Mouse (Mus musculus) intestine, postnatal 0 days (tissue): ENCODE measurements around the gene Gm26897. TPM values are rescaled to one million over a fixed set of nuclear protein-coding genes. Genes with fewer than 3 reads are reported as not detected.

ENCODE experiments used
- ATAC-seq: fragments of 200-750 bp; cut with Nextera tagmentation; 2 replicates; pipeline ENCODE4 v1.8.0; 2017; ENCODE audit warnings: mild to moderate bottlenecking, moderate TSS enrichment, moderate library complexity
- H3K27ac ChIP-seq: fragments of 300-500 bp; sonication (generic); 2 replicates; pipeline ENCODE4 v1.5.1; 2014; ENCODE audit warnings: mild to moderate bottlenecking, low read depth, low read length, moderate library complexity
- H3K27me3 ChIP-seq: fragments of 300-500 bp; sonication (generic); replicated peaks from 2 replicates; pipeline ENCODE4 v1.6.1; 2014; ENCODE audit warnings: low read length, mixed read lengths; ENCODE audit not compliant: control insufficient read depth, insufficient read depth
- H3K36me3 ChIP-seq: fragments of 300-500 bp; sonication (generic); 2 replicates; pipeline ENCODE4 v1.6.1; 2014; ENCODE audit warnings: mild to moderate bottlenecking, moderate library complexity; ENCODE audit not compliant: control insufficient read depth, insufficient read depth
- H3K4me1 ChIP-seq: fragments of 300-500 bp; sonication (generic); replicated peaks from 2 replicates; pipeline ENCODE4 v1.6.1; 2014; ENCODE audit warnings: antibody characterized with exemption, low read length, mixed read lengths; ENCODE audit not compliant: control insufficient read depth, insufficient read depth
- H3K4me2 ChIP-seq: fragments of 300-500 bp; sonication (generic); replicated peaks from 2 replicates; pipeline ENCODE4 v1.6.1; 2014; ENCODE audit warnings: low read depth, mild to moderate bottlenecking, moderate library complexity
- H3K4me3 ChIP-seq: fragments of 300-500 bp; sonication (generic); 2 replicates; pipeline ENCODE4 v1.5.1; 2014; ENCODE audit warnings: low read depth, low read length
- H3K9ac ChIP-seq: fragments of 300-500 bp; sonication (generic); 2 replicates; pipeline ENCODE4 v1.6.1; 2014; ENCODE audit warnings: mild to moderate bottlenecking, low read depth, low read length
- H3K9me3 ChIP-seq: fragments of 300-500 bp; sonication (generic); 2 replicates; pipeline ENCODE4 v1.6.1; 2016; ENCODE audit warnings: mixed run types; ENCODE audit not compliant: control insufficient read depth
- CTCF ChIP-seq: sonication (generic); IDR thresholded peaks from 2 replicates; pipeline ENCODE4 v1.5.1; 2016; ENCODE audit warnings: low read depth, mild to moderate bottlenecking, control low read depth, antibody characterized with exemption, moderate library complexity
- WGBS: fragments of 180-500 bp; shearing (Covaris S2); extraction: QIAGEN DNeasy Blood & Tissue Kit; methylation state at CpG from one replicate; pipeline ENCODE4 v1.1.7; 2014; 5-methylcytosine and 5-hydroxymethylcytosine counted together
- polyA plus RNA-seq: library from polyadenylated mRNA; unstranded; fragments of >200 nt; fragmentation: Nextera tagmentation; extraction: Ambion mirVana; gene quantifications from 2 replicates; pipeline ENCODE4 v1.2.1, GENCODE M21; 2015

Gm26897 gene
- polyA plus RNA-seq, 1 experiment from 2014 or later, result not detected

- no peaks in the 10 kb centered on the region for H3K27me3 ChIP-seq
- 77% methylated on average over 7 of the region's 7 CpGs for WGBS
- ATAC-seq, result no peak
- no peak overlapping the region for H3K27ac ChIP-seq
- no peak overlapping the region for H3K4me3 ChIP-seq
- H3K36me3 ChIP-seq, result no peaks in the 10 kb centered on the region
- H3K4me2 ChIP-seq, result no peak overlapping the region
- TF ChIP-seq CTCF, result no peak
- H3K9me3 ChIP-seq, result no peaks in the 10 kb centered on the region
- H3K9ac ChIP-seq, result no peak overlapping the region
- no peaks in the 10 kb centered on the region for H3K4me1 ChIP-seq
Measured at GRCm38 (mm10) chr5:111703586-111703985, 30.1 kb upstream of the Gm26897 start.

- TF ChIP-seq CTCF, result no peak
- no peaks in the 10 kb centered on the region for H3K27me3 ChIP-seq
- H3K4me2 ChIP-seq, result no peak overlapping the region
- no peak overlapping the region for H3K4me3 ChIP-seq
- H3K36me3 ChIP-seq, result no peaks in the 10 kb centered on the region
- ATAC-seq, result no peak
- H3K27ac ChIP-seq, result no peak overlapping the region
- 76% methylated on average over 11 of the region's 11 CpGs for WGBS
- H3K9ac ChIP-seq, result no peak overlapping the region
- no peaks in the 10 kb centered on the region for H3K4me1 ChIP-seq
- no peaks in the 10 kb centered on the region for H3K9me3 ChIP-seq
Measured at GRCm38 (mm10) chr5:111704326-111704725, 29.4 kb upstream of the Gm26897 start.

GRCm38 (mm10) chr5:111709195-111709901 lies 24.4 kb upstream of the Gm26897 start:
- no peak for TF ChIP-seq CTCF
- no peaks in the 10 kb centered on the region for H3K4me1 ChIP-seq
- ATAC-seq, result no peak
- no peak overlapping the region for H3K9ac ChIP-seq
- no peaks in the 10 kb centered on the region for H3K27me3 ChIP-seq
- no peak overlapping the region for H3K4me2 ChIP-seq
- no peak overlapping the region for H3K27ac ChIP-seq
- H3K36me3 ChIP-seq, result no peaks in the 10 kb centered on the region
- H3K9me3 ChIP-seq, result 0 out of 2 replicates have a peak, but pooled peaks cover 4% of the 10 kb centered on the region
- 37% methylated on average over 8 of the region's 8 CpGs for WGBS
- H3K4me3 ChIP-seq, result no peak overlapping the region

GRCm38 (mm10) chr5:111719018-111719417 lies 14.7 kb upstream of the Gm26897 start:
- no peak for TF ChIP-seq CTCF
- no peak overlapping the region for H3K27ac ChIP-seq
- 63% methylated on average over 3 of the region's 3 CpGs for WGBS
- no peaks in the 10 kb centered on the region for H3K27me3 ChIP-seq
- H3K4me3 ChIP-seq, result no peak overlapping the region
- no peaks in the 10 kb centered on the region for H3K36me3 ChIP-seq
- ATAC-seq, result no peak
- H3K4me1 ChIP-seq, result no peaks in the 10 kb centered on the region
- H3K9me3 ChIP-seq, result no peaks in the 10 kb centered on the region
- no peak overlapping the region for H3K9ac ChIP-seq
- no peak overlapping the region for H3K4me2 ChIP-seq

GRCm38 (mm10) chr5:111720726-111721125 lies 13.0 kb upstream of the Gm26897 start:
- no peak overlapping the region for H3K27ac ChIP-seq
- H3K4me1 ChIP-seq, result no peaks in the 10 kb centered on the region
- ATAC-seq, result no peak
- H3K9ac ChIP-seq, result no peak overlapping the region
- no peaks in the 10 kb centered on the region for H3K36me3 ChIP-seq
- H3K4me2 ChIP-seq, result no peak overlapping the region
- H3K9me3 ChIP-seq, result no peaks in the 10 kb centered on the region
- no peak for TF ChIP-seq CTCF
- no peak overlapping the region for H3K4me3 ChIP-seq
- WGBS, result 62% methylated on average over 9 of the region's 9 CpGs
- no peaks in the 10 kb centered on the region for H3K27me3 ChIP-seq

- no peaks in the 10 kb centered on the region for H3K27me3 ChIP-seq
- no peak for ATAC-seq
- TF ChIP-seq CTCF, result no peak
- no peak overlapping the region for H3K27ac ChIP-seq
- H3K9ac ChIP-seq, result no peak overlapping the region
- H3K4me2 ChIP-seq, result no peak overlapping the region
- no peak overlapping the region for H3K4me3 ChIP-seq
- H3K9me3 ChIP-seq, result no peaks in the 10 kb centered on the region
- H3K36me3 ChIP-seq, result no peaks in the 10 kb centered on the region
- 73% methylated on average over 10 of the region's 10 CpGs for WGBS
- no peaks in the 10 kb centered on the region for H3K4me1 ChIP-seq
Measured at GRCm38 (mm10) chr5:111724713-111725112, 9.0 kb upstream of the Gm26897 start.
